Mouse (Mus musculus): ENCODE results near the gene St6galnac3. TPM values are rescaled to one million over a fixed set of nuclear protein-coding genes. Genes with fewer than 3 reads are reported as not detected.

The St6galnac3 gene
- polyA plus RNA-seq, 1 experiment = not detected

DNA sequence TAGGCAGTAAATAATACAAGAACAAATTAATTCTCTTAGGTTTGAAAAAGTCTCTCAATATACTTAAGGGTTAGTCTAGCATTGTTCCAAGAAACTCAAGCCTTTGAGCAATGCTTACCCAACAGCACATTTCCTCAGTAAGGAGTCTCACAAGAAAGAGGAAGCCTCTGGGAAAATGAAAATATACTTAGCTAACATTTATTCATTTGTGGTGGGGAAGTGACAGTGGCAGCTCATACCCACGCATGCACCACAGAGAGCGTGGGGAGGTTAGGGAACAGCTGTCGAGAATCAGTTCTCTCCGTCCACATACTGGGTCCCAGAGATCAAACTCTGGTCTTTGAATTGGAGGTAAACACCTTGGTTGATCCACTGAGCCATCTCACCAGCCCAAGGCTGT, 318.8 kb downstream of the St6galnac3 start:
- no peak for TF ChIP-seq USF1 (IDR thresholded peaks at IDR 0.05; ENCODE audit: low read depth)
- no peak for TF ChIP-seq MAX (IDR thresholded peaks at IDR 0.05)
- TF ChIP-seq CTCF (IDR thresholded peaks at IDR 0.05; ENCODE audit: control insufficient read depth, insufficient read depth, insufficient read length) = no peak
- no peak for TF ChIP-seq FOSL1 (IDR thresholded peaks at IDR 0.05; ENCODE audit: insufficient read depth, low read length, poor library complexity, severe bottlenecking)
- no peak for TF ChIP-seq MYOG (IDR thresholded peaks at IDR 0.05; ENCODE audit: control insufficient read depth, extremely low read depth, insufficient read length)
- TF ChIP-seq CEBPB (IDR thresholded peaks at IDR 0.05; ENCODE audit: low read depth) = no peak
- no peak for TF ChIP-seq MYOD1 (IDR thresholded peaks at IDR 0.05; ENCODE audit: control insufficient read depth, insufficient read length, low read depth)
- H3K27me3 ChIP-seq (ENCODE audit: control insufficient read depth, insufficient read depth, insufficient read length) = no peaks in the 10 kb centered on the region
- no peaks in the 10 kb centered on the region for H3K79me3 ChIP-seq (ENCODE audit: low read depth)
- no peaks in the 10 kb centered on the region for H3K36me3 ChIP-seq (ENCODE audit: control insufficient read depth, insufficient read depth)
- no peaks in the 10 kb centered on the region for H3K79me2 ChIP-seq (ENCODE audit: control insufficient read depth, insufficient read depth)
- H3K4me3 ChIP-seq (ENCODE audit: insufficient read depth, poor library complexity, severe bottlenecking) = no peak overlapping the region
- H3ac ChIP-seq (ENCODE audit: control insufficient read depth, insufficient read length, low read depth) = no peak overlapping the region

DNA sequence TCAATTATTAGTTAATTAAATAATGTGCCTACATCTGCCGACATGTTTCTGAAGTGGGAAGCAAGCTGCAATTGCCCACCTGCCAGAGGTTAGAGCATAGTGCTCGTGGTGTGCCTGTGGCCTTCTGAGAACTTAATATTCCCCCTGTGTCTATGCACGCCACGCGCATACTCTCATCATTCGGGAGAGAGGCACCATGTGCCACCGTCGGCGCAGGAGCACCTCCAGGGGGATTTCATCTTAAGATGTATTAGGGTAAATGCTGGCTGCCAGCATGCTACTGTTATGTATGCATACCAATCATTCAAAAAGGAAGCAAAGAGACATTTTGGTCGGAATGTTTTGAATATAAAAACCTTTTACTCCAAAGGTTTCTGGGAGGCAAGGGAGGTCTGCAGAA, 319.3 kb downstream of the St6galnac3 start:
- H3K79me2 ChIP-seq (ENCODE audit: control insufficient read depth, insufficient read depth) = no peaks in the 10 kb centered on the region
- no peak overlapping the region for H3K4me3 ChIP-seq (ENCODE audit: insufficient read depth, poor library complexity, severe bottlenecking)
- H3K79me3 ChIP-seq (ENCODE audit: low read depth) = no peaks in the 10 kb centered on the region
- H3ac ChIP-seq (ENCODE audit: control insufficient read depth, insufficient read length, low read depth) = no peak overlapping the region
- no peaks in the 10 kb centered on the region for H3K27me3 ChIP-seq (ENCODE audit: control insufficient read depth, insufficient read depth, insufficient read length)
- H3K36me3 ChIP-seq (ENCODE audit: control insufficient read depth, insufficient read depth) = no peaks in the 10 kb centered on the region
- TF ChIP-seq CTCF (IDR thresholded peaks at IDR 0.05; ENCODE audit: control insufficient read depth, insufficient read depth, insufficient read length) (no peak), USF1 (IDR thresholded peaks at IDR 0.05; ENCODE audit: low read depth) (no peak), MYOG (IDR thresholded peaks at IDR 0.05; ENCODE audit: control insufficient read depth, extremely low read depth, insufficient read length) (no peak), FOSL1 (IDR thresholded peaks at IDR 0.05; ENCODE audit: insufficient read depth, low read length, poor library complexity, severe bottlenecking) (no peak), MAX (IDR thresholded peaks at IDR 0.05) (no peak), MYOD1 (IDR thresholded peaks at IDR 0.05; ENCODE audit: control insufficient read depth, insufficient read length, low read depth) (no peak), CEBPB (IDR thresholded peaks at IDR 0.05; ENCODE audit: low read depth) (no peak)

DNA sequence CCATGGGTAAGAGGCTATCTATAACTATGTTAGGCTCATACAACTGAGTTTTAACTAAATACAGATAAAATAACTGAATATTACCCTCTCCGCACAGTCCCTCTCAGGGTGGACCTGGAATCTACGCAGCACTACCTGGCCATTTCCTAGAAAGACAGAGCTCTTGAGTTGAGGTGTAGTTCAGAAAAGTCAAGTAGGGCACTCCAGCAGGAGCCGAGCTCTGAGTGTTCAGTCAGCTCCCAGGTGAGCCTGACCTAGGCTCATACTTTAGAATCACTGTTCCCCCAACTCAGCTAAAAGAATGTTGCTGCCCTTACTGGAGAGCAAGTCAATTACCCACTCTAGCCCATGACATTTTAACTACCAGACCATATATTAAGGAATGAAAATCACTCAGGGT, 324.7 kb downstream of the St6galnac3 start:
- no peak overlapping the region for H3ac ChIP-seq (ENCODE audit: control insufficient read depth, insufficient read length, low read depth)
- H3K4me3 ChIP-seq (ENCODE audit: insufficient read depth, poor library complexity, severe bottlenecking) = no peak overlapping the region
- TF ChIP-seq MAX (IDR thresholded peaks at IDR 0.05) (no peak), CTCF (IDR thresholded peaks at IDR 0.05; ENCODE audit: control insufficient read depth, insufficient read depth, insufficient read length) (no peak)
- no peaks in the 10 kb centered on the region for H3K79me2 ChIP-seq (ENCODE audit: control insufficient read depth, insufficient read depth)
- no peaks in the 10 kb centered on the region for H3K79me3 ChIP-seq (ENCODE audit: low read depth)
- H3K27me3 ChIP-seq (ENCODE audit: control insufficient read depth, insufficient read depth, insufficient read length) = no peaks in the 10 kb centered on the region
- no peaks in the 10 kb centered on the region for H3K36me3 ChIP-seq (ENCODE audit: control insufficient read depth, insufficient read depth)

DNA sequence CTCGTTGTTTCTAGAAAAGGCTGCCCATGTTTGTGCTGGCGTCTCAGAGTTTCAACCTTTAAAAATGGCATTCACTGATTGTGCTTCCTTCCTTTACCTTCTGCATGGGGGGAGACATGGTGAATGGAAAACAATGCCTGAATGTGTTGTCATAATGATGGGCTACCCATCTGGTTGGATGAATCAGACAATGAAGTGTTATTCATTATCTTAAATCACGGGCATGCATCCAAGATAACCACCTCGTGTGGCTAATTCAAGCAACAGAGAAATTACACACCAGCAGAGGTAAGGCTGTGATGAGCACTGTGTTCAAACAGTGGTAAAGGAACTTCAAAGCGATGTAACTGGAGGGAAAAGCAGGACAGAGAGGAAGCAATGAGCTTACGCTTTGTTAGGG, 325.4 kb downstream of the St6galnac3 start:
- no peaks in the 10 kb centered on the region for H3K79me2 ChIP-seq (ENCODE audit: control insufficient read depth, insufficient read depth)
- no peak for TF ChIP-seq FOSL1 (IDR thresholded peaks at IDR 0.05; ENCODE audit: insufficient read depth, low read length, poor library complexity, severe bottlenecking)
- no peak for TF ChIP-seq MYOD1 (IDR thresholded peaks at IDR 0.05; ENCODE audit: control insufficient read depth, insufficient read length, low read depth)
- TF ChIP-seq MYOG (IDR thresholded peaks at IDR 0.05; ENCODE audit: control insufficient read depth, extremely low read depth, insufficient read length) = no peak
- no peak for TF ChIP-seq MAX (IDR thresholded peaks at IDR 0.05)
- no peak for TF ChIP-seq USF1 (IDR thresholded peaks at IDR 0.05; ENCODE audit: low read depth)
- no peak for TF ChIP-seq CEBPB (IDR thresholded peaks at IDR 0.05; ENCODE audit: low read depth)
- TF ChIP-seq CTCF (IDR thresholded peaks at IDR 0.05; ENCODE audit: control insufficient read depth, insufficient read depth, insufficient read length) = no peak
- no peak overlapping the region for H3ac ChIP-seq (ENCODE audit: control insufficient read depth, insufficient read length, low read depth)
- H3K79me3 ChIP-seq (ENCODE audit: low read depth) = no peaks in the 10 kb centered on the region
- H3K4me3 ChIP-seq (ENCODE audit: insufficient read depth, poor library complexity, severe bottlenecking) = no peak overlapping the region
- H3K36me3 ChIP-seq (ENCODE audit: control insufficient read depth, insufficient read depth) = no peaks in the 10 kb centered on the region
- no peaks in the 10 kb centered on the region for H3K27me3 ChIP-seq (ENCODE audit: control insufficient read depth, insufficient read depth, insufficient read length)

DNA sequence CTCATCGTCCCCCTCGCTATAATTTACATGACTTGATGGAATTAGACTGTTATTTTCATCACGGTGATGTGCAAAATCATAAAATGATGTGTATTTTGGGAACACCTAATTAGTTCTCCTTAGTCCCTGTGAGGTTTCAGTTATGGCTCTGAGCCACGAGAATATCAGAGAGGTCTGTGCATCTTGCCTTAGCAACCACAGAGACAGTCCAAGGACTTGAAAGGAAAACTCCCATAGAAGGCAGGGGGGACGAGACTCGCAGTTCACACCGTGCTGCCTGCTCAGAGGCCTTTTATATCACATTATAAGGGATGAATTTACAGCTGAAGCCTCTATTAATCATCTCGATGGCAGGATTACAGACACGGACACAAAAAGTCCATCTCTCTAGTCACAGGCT, 327.2 kb downstream of the St6galnac3 start:
- H3K4me3 ChIP-seq (ENCODE audit: insufficient read depth, poor library complexity, severe bottlenecking) = no peak overlapping the region
- TF ChIP-seq USF1 (IDR thresholded peaks at IDR 0.05; ENCODE audit: low read depth) (no peak), MYOG (IDR thresholded peaks at IDR 0.05; ENCODE audit: control insufficient read depth, extremely low read depth, insufficient read length) (no peak), FOSL1 (IDR thresholded peaks at IDR 0.05; ENCODE audit: insufficient read depth, low read length, poor library complexity, severe bottlenecking) (no peak), MAX (IDR thresholded peaks at IDR 0.05) (no peak), CTCF (IDR thresholded peaks at IDR 0.05; ENCODE audit: control insufficient read depth, insufficient read depth, insufficient read length) (no peak), CEBPB (IDR thresholded peaks at IDR 0.05; ENCODE audit: low read depth) (no peak), MYOD1 (IDR thresholded peaks at IDR 0.05; ENCODE audit: control insufficient read depth, insufficient read length, low read depth) (no peak)
- H3K79me2 ChIP-seq (ENCODE audit: control insufficient read depth, insufficient read depth) = no peaks in the 10 kb centered on the region
- H3K36me3 ChIP-seq (ENCODE audit: control insufficient read depth, insufficient read depth) = no peaks in the 10 kb centered on the region
- no peak overlapping the region for H3ac ChIP-seq (ENCODE audit: control insufficient read depth, insufficient read length, low read depth)
- no peaks in the 10 kb centered on the region for H3K27me3 ChIP-seq (ENCODE audit: control insufficient read depth, insufficient read depth, insufficient read length)
- no peaks in the 10 kb centered on the region for H3K79me3 ChIP-seq (ENCODE audit: low read depth)

DNA sequence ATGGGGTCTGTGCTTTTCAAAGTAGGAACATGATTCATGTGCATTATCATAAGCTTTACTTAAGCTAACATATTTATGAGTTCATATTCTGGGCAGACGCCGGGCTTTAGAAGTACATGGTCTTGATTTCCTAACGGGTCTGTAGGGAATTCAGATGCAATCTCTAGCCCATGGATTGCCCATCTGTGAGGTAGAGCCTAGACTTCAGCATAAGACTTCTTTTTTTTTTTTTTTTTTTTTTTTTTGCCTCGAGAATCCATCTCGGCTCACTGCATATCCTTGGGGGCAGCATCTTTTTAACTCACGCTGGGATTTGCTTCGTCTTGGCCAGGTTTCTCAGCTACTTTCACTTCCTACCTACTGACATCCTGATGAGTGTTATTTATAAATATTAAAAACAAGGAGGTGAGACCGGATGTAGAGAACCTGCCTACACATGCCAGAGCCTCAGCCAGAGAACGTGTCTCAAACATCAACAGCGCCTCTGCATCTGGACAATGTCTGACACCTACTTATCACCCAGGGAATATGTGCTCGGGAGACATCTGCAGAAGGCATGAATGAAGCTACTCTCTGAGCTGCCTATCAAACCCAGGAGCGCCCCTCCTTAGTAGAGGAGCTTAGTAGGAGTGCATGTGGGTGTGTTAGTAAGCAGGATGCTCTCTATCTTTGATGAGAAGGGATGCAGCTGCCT, 328.5 kb downstream of the St6galnac3 start:
- H3K79me2 ChIP-seq (ENCODE audit: control insufficient read depth, insufficient read depth) = no peaks in the 10 kb centered on the region
- H3K27me3 ChIP-seq (ENCODE audit: control insufficient read depth, insufficient read depth, insufficient read length) = no peaks in the 10 kb centered on the region
- TF ChIP-seq MAX (IDR thresholded peaks at IDR 0.05) (no peak), CEBPB (IDR thresholded peaks at IDR 0.05; ENCODE audit: low read depth) (no peak), USF1 (IDR thresholded peaks at IDR 0.05; ENCODE audit: low read depth) (no peak), CTCF (IDR thresholded peaks at IDR 0.05; ENCODE audit: control insufficient read depth, insufficient read depth, insufficient read length) (no peak), MYOG (IDR thresholded peaks at IDR 0.05; ENCODE audit: control insufficient read depth, extremely low read depth, insufficient read length) (no peak), MYOD1 (IDR thresholded peaks at IDR 0.05; ENCODE audit: control insufficient read depth, insufficient read length, low read depth) (no peak), FOSL1 (IDR thresholded peaks at IDR 0.05; ENCODE audit: insufficient read depth, low read length, poor library complexity, severe bottlenecking) (no peak)
- no peaks in the 10 kb centered on the region for H3K36me3 ChIP-seq (ENCODE audit: control insufficient read depth, insufficient read depth)
- no peaks in the 10 kb centered on the region for H3K79me3 ChIP-seq (ENCODE audit: low read depth)
- no peak overlapping the region for H3K4me3 ChIP-seq (ENCODE audit: insufficient read depth, poor library complexity, severe bottlenecking)
- no peak overlapping the region for H3ac ChIP-seq (ENCODE audit: control insufficient read depth, insufficient read length, low read depth)
